Mouse (Mus musculus): ENCODE results near the gene Nek8. TPM values are rescaled to one million over a fixed set of nuclear protein-coding genes. Genes with fewer than 3 reads are reported as not detected.
A peak's percentile ranks its signal among the peaks of the same experiment; 100 is the strongest.

Gene Nek8
- total RNA-seq, 2 experiments from 2014 or later: 2.1 to 2.4 TPM

DNA sequence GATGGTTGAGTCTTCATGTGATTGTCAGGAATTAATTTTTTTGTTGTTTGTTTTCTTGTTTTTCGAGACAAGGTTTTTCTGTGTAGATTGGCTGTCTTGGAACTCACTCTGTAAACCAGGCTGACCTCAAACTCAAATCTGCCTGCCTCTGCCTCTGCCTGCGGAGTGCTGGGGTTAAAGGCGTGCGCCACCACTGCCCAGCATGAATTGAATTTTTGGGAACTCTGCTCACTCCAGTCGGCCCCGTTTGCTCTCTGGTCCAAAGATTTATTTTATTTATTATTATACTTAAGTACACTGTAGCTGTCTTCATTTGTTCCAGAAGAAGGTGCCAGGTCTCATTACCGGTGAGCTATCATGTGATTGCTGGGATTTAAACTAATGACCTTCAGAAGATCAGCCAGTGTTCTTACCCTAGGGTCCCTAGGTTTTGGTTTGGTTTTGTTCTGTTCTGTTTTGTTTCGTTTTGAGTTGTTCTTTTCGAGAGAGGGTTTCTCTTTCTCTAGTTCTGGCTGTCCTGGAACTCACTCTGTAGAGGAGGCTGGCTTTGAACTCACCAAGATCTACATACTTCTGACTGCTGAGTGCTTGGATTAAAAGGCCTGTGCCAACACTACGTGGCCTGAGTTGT is 7.5 kb upstream of the Nek8 start:
- no peak for ATAC-seq (ENCODE audit: poor library complexity, severe bottlenecking)

DNA sequence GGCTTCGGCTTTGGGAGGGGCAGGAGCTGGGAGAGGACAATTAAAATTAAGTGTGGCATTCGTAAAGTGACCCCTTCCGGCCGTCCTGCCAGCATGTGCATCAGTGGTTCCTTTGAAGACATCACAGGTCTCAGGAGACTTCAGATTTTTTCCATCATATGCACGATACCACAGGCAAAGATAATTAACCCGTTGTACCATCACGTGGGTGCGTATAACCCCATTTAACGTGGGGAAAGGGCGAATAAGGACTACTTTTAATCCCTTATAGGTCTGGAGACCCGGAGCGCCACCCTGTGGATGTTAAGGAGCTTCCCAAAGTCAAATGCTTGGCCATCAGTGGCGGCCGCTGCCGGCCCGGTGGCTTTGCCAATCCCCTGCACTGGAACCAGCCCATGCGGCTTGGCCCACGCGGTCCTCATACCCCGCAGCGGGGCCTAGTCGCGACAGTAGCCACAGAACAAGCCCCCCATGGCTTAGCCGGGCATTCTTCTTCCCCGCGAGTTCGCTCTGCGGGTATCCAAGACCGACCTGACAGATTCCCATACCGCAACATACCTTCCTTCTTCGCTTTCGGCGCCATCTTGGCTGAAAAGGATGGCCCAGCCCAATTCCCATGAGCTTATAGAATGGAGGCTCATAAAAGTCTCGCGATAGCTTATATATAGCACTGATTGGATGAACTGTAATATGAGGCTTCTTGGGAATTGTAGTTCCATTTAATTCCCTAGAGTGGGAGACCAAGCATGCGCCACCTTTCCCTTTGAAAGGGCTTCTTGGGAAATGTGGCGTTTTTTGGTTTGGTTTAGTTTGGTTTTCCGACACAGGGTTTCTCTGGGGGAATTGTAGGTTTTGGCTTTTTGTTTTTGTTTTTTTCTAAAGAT is 6.7 kb upstream of the Nek8 start, which contains the start of gene Rpl23a:
TSS of gene Rpl23a (minus strand) at position 624 of the 884 bp plus-strand sequence.
- peak; percentile 92 for ATAC-seq (ENCODE audit: poor library complexity, severe bottlenecking)

DNA sequence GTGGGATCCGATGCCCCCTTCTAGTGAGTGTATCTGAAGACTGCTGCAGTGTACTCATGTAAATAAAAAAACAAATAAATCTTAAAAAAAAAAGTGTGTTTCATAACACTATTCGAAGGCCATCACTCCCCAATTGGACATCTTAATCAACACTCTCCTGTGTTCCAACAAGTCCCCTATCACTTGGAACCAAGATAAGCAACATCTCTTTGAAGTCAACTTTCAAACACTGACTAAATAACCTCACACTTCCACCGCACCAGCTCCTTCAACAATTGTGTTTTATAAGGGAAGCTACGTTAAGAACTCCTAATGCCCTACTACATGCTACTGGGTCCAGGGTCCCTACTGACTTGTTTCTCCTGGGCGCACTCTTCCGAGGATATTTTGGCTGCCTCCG is 6.0 kb upstream of the Nek8 start:
- no peak for ATAC-seq (ENCODE audit: poor library complexity, severe bottlenecking)

DNA sequence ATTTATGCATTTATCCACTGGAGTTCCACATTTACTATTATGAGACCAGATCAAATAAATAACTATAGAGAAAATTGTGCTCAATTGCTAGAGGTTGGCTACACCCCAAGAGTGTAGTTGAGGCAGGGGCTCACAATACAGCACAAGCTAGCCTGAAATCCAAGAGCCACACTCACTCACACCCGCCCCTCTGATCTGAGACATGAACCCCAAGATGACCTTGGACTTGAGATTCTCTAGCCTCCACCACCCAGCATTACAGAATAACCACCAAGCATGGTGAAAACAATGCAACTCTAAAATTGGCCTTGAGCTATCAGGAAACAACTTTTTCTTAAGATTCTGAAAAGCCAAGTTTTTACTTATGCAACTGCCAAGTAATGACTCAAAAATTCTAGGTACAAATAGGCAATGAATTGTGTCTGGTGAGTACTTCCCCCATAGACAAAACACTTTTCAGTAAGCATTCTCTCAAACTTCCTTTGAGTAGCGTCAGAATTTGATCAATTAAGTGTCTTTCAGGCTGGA is 5.4 kb upstream of the Nek8 start:
- ATAC-seq (ENCODE audit: poor library complexity, severe bottlenecking): no peak

DNA sequence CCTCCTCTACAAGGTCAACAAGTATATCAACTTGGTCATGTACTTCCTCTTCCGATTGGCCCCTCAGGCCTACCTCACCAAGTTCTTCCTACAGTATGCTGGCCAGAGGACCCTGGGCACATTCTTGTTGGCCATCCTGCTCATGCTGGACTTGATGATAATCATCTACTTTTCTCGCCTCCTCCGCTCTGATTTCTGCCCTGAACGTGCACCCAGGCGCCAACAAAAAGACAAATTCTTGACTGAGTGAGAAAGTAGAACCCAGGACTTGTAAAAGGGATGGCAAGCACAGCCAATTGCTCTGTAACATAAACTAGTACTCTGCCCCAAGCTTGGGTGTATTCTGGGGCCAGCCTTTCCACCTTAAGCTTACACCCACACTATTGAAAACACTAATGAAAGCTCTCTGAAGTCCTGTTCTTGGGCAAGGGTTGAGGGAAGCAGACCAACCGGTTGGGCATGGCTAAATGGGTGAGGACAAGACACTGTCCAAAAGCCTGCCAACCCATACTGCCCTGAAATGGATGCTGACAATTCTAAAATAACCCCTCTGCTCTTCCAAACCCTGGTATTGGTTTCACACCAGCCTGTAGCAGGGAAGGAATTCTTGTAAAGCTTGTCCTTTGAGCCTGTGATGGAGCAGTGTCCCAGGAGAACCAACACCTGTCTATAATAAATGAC is 3.7 kb upstream of the Nek8 start:
- ATAC-seq (ENCODE audit: poor library complexity, severe bottlenecking): no peak

- no peak for ATAC-seq (ENCODE audit: poor library complexity, severe bottlenecking)
Observed at GRCm38 (mm10) chr11:78179438-78179999, 3.0 kb upstream of the Nek8 start.

DNA sequence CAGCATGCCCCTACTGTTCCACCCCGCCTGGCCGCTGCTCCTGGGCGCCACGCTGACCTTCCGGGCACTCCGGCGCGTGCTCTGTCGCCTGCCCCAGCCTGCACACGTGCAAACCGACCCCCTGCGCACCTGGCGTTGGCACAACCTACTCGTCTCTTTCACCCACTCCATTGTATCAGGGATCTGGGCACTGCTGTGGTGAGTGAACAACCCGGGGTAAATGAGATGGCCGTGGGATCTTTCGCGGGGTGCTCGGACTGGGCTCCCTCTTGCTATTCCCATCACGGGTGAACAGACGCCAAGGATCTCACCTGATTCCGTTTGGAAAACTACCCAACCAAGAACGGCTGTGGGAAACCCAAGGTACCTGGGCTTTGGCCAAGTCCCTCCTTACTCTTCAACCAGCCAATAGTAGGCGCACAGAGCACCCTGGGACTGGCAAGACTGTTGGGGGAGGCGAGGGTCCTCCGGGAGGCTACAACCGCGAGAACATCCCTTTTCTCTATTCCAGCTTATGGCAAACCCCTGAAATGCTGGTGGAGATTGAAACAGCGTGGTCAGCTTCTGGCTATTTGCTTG is 2.5 kb upstream of the Nek8 start:
- no peak for ATAC-seq (ENCODE audit: poor library complexity, severe bottlenecking)

DNA sequence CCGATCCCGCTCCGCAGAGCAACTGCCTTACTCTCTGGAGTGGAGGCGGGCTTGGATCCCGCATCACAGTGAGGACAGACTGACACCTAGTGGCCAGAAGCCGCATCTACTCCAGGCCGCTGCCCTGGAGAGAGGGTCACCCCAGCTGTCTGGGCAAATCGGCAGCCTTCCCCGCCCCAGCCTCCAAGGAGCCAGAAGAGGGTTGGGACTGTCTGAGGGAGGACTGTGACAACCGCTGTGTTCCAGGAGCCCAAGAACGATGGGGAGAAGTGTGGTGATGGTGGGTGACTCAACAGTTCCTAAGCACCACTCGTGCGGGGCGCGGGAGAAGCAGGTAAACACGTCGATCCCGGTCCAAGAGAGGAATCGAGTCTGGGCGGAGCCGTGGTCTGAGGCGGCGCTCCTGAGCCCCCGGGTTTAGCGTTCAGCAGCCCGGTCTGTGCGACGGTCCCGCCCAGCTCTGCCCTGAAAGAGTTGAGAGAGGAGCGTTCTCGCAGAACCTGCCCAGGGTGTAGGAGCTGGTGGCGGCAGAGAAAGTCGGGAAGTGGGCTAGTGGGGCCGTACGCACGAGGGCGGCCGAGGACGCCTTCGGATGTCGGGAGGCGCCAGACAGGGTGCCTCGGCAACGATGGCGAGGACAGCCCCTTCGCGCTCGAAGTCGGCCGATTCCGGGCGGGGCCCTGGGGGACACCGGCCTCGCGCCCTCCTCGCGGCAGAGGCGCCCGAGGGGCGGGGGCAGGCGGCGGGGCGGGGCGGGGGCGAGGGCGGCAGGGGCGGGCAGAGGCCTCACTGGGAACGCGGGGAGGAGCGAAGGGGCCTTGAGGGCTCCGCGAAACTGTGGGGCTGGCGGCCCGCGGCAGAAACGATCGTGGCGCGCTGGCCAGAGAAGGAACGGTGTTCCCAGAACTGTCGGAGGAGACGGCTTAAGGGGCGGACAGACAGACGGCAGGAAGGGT is 1.7 kb upstream of the Nek8 start:
- ATAC-seq (ENCODE audit: poor library complexity, severe bottlenecking): peak; percentile 76

DNA sequence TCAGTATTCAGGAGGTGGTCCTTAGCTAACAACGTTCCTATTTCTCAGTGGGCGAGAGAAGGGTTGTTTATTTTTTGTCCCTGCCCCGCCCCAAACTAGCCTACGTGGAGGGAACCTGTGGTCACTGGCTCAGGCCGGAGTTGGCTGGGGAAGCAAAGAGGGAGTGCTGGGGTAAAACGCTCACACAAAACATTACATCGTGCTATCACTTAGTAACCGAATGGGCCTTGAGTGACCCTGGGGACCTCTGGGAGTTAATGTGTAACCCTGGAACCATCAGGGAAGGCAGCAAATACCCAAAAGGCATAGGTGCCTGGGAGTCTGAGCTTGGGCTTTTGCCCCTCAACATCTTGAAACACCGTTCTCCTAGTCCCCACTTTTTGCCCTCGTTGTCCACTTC is 962 bp upstream of the Nek8 start:
- peak; percentile 48 for ATAC-seq (ENCODE audit: poor library complexity, severe bottlenecking)

DNA sequence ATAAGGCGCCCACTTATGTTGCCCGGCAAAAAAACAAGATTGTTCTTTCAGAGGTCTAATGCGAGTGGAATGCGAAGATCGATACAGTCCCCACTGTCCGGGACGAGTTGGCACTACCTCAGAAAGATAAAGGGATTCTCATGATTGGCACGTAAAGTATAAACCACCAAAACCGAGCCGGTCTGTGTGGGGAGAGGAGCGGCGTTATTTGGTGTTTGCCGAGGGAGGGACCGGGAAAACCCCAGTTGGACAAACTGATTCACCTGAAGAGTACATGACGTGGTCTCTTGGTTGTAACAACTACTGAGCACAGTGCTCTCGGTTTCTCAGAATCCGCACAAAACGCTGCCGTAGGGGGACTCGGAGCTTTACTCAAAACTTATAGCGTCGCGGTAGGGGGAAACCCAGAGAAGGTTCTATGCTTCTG is 443 bp upstream of the Nek8 start:
- ATAC-seq (ENCODE audit: poor library complexity, severe bottlenecking): no peak

DNA sequence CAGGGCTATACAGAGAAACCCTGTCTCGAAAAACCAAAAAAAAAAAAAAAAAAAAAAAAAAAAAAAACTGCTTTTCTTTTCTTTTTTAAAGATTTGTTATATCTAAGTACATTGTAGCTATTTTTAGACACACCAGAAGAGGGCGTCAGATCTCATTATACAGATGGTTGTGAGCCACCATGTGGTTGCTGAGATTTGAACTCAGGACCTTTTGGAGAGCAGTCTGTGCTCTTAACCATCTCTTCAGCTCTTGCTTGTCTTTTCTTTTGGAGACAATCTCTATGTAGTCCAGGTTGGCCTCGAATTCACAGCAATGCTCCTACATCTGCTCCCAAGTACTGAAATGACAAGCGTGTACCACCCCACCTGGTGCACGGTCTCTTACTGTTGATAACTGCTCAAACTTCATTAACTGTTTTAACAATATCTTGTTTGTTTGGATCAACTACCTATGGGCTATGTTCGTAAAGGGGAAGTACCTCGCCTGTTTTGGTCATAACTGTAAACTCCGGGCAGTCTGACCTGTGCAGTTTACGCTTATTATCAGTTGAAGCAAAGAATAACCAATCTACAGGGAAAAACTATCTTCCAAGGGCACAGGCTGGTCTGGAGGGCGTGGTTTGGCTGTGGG is 589 bp downstream of the Nek8 start:
- no peak for ATAC-seq (ENCODE audit: poor library complexity, severe bottlenecking)

DNA sequence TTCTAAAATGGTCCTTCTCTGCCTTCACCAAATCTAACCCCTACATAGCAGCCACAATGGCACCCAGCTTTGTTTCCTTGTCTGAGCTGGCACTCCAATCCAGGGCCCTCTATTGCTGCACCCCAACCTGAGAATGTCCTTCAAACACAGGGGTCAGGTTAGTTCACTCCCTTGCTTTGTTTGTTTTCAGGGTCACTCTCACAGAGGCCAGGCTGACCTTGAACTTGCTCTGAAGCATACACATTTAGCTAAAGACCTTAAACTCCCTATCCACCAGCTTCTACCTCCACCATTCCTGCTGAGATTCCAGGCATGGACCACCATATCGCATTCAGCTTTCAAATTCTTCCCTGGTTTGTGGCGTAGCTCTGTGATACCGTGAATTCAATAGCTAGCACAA is 2.0 kb downstream of the Nek8 start:
- ATAC-seq (ENCODE audit: poor library complexity, severe bottlenecking): no peak

GRCm38 (mm10) chr11:78172748-78173383 is 3.6 kb downstream of the Nek8 start:
- ATAC-seq (ENCODE audit: poor library complexity, severe bottlenecking): no peak

- ATAC-seq (ENCODE audit: poor library complexity, severe bottlenecking): no peak
Observed at GRCm38 (mm10) chr11:78172034-78172747, 4.3 kb downstream of the Nek8 start.

GRCm38 (mm10) chr11:78171328-78171727 is 5.1 kb downstream of the Nek8 start:
- ATAC-seq (ENCODE audit: poor library complexity, severe bottlenecking): no peak

DNA sequence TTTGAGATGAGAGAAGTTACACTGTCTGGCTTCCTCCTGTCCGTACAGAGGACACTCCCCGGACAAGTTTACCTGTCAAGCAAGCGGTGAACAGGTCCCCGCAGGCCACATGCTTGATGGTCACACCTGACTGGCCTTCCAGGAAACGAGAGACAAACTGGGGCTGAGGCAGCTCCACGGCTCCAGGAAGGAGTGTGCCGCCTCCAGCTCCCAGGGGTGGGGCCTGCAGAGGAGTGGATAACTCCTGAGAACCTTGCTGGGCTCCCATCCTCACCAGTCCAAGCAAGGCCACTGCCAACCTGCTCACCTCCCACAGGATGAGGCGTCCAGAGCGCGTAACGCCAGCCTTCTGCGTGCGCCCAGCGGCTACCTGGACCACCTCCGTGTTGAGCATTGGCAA is 6.2 kb downstream of the Nek8 start:
- ATAC-seq (ENCODE audit: poor library complexity, severe bottlenecking): no peak

GRCm38 (mm10) chr11:78168541-78169468 is 7.7 kb downstream of the Nek8 start:
- ATAC-seq (ENCODE audit: poor library complexity, severe bottlenecking): peak; percentile 48
